In the genomic region with DNA sequence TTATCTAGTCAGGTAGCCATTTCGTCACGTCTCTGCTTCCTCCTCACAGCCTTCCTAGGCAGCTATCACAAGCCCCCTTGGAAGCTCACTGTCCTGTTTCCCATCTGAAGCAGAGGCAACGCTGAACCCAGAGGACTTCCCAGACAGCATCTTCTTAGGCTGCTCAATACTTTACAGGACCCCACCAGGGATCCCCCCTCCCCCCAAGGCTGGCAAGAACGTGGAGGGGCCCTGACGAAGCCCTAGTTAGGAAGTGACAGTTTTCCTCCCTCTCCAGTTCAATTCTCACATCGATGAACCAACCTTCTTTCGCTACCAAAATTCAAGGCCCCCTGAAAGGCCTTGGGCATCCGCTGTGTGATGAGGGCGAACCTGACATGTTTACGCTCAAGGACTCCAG, we compare ENCODE assay signal across 7 mouse cellular contexts. TPM values are rescaled to one million over a fixed set of nuclear protein-coding genes. Genes with fewer than 3 reads are reported as not detected.
A peak's percentile ranks its signal among the peaks of the same experiment; 100 is the strongest.
DNase-seq lines count a peak whose midpoint lies in the region; ATAC-seq and TF ChIP-seq lines count a peak whose summit lies in the region.

No protein-coding gene starts in this region.

- TF ChIP-seq POLR2A in testis, adult 2 months (IDR thresholded peaks at IDR 0.05; ENCODE audit: control insufficient read depth, low read depth, low read length): no peak

- peaks cover 21% of the 10 kb centered on the region for H3K4me1 ChIP-seq in forebrain, embryonic 10.5 days
- no peaks in the 10 kb centered on the region for H3K4me1 ChIP-seq in intestine, postnatal 0 days (replicated peaks; ENCODE audit: control insufficient read depth, insufficient read depth, low read length)
- 0 out of 2 replicates have a peak, but pooled peaks cover 3% of the 10 kb centered on the region for H3K4me1 ChIP-seq in lung, postnatal 0 days (ENCODE audit: insufficient read depth, low read depth, low read length)
- peaks cover 4% of the 10 kb centered on the region for H3K4me1 ChIP-seq in testis, adult 2 months (ENCODE audit: control insufficient read depth, insufficient read depth, low read length)

- intact Hi-C loops in left cerebral cortex, postnatal 4 days (cut with DNase I): no loop called here
- intact Hi-C loops in left cerebral cortex, postnatal 36 days (cut with DNase I): loop anchor here (5.0 to 10.0 kb wide), 2 partner anchors 185 to 457 kb away; a partner anchor contains a TSS

- no peaks in the 10 kb centered on the region for H3K9me3 ChIP-seq in forebrain, embryonic 10.5 days
- H3K9me3 ChIP-seq in intestine, postnatal 0 days (ENCODE audit: control insufficient read depth): no peaks in the 10 kb centered on the region
- no peaks in the 10 kb centered on the region for H3K9me3 ChIP-seq in lung, postnatal 0 days (ENCODE audit: low read length)

- peak overlapping the region; percentile 91 for H3K4me2 ChIP-seq in intestine, postnatal 0 days (replicated peaks; ENCODE audit: low read depth)
- H3K4me2 ChIP-seq in lung, postnatal 0 days (replicated peaks; ENCODE audit: low read depth, low read length): peak overlapping the region; percentile 98

- TF ChIP-seq CTCF in intestine, postnatal 0 days (IDR thresholded peaks at IDR 0.05; ENCODE audit: low read depth): no peak
- no peak for TF ChIP-seq CTCF in lung, postnatal 0 days (IDR thresholded peaks at IDR 0.05)
- TF ChIP-seq CTCF in testis, adult 2 months (IDR thresholded peaks at IDR 0.05; ENCODE audit: control insufficient read depth, insufficient read depth, insufficient replicate concordance, low read depth, low read length): no peak

- DNase-seq in left cerebral cortex, postnatal 4 days: peak; percentile 52
- no peak for DNase-seq in left cerebral cortex, postnatal 36 days (ENCODE audit: low spot score in 2 of 2)
- peak; percentile 18 for DNase-seq in brain, adult 2 months (ENCODE audit: low read depth, low spot score)
- no peak for DNase-seq in forebrain, embryonic 10.5 days (ENCODE audit: extremely low spot score, low spot score)
- DNase-seq in lung, postnatal 0 days (ENCODE audit: low spot score): peak; percentile 24

- peak overlapping the region; percentile 81 for H3K4me3 ChIP-seq in forebrain, embryonic 10.5 days
- H3K4me3 ChIP-seq in intestine, postnatal 0 days (ENCODE audit: low read depth, low read length): peak overlapping the region; percentile 95
- H3K4me3 ChIP-seq in lung, postnatal 0 days (ENCODE audit: low read depth, low read length): peak overlapping the region; percentile 97
- H3K4me3 ChIP-seq in testis, adult 2 months (ENCODE audit: control insufficient read depth, low read depth, low read length): peak overlapping the region; percentile 84

- H3K27me3 ChIP-seq in forebrain, embryonic 10.5 days (ENCODE audit: poor library complexity, severe bottlenecking): no peaks in the 10 kb centered on the region
- no peaks in the 10 kb centered on the region for H3K27me3 ChIP-seq in intestine, postnatal 0 days (replicated peaks; ENCODE audit: control insufficient read depth, insufficient read depth, low read length)
- no peaks in the 10 kb centered on the region for H3K27me3 ChIP-seq in lung, postnatal 0 days (replicated peaks; ENCODE audit: insufficient read depth, low read length)
- H3K27me3 ChIP-seq in testis, adult 2 months (ENCODE audit: control insufficient read depth, insufficient read depth, low read length): no peaks in the 10 kb centered on the region

- H3K36me3 ChIP-seq in forebrain, embryonic 10.5 days (replicated peaks): no peaks in the 10 kb centered on the region
- H3K36me3 ChIP-seq in intestine, postnatal 0 days (ENCODE audit: control insufficient read depth, insufficient read depth): no peaks in the 10 kb centered on the region
- H3K36me3 ChIP-seq in lung, postnatal 0 days (ENCODE audit: insufficient read depth, low read length): no peaks in the 10 kb centered on the region
- H3K36me3 ChIP-seq in testis, adult 2 months (ENCODE audit: control insufficient read depth, insufficient read depth, low read length): no peaks in the 10 kb centered on the region

- H3K27ac ChIP-seq in forebrain, embryonic 10.5 days: peak overlapping the region; percentile 97
- H3K27ac ChIP-seq in intestine, postnatal 0 days (ENCODE audit: low read depth, low read length): 0 out of 2 replicates have a peak overlapping the region, but pooled peaks have one; percentile 88
- H3K27ac ChIP-seq in lung, postnatal 0 days (ENCODE audit: low read length): peak overlapping the region; percentile 87
- peak overlapping the region; percentile 99 for H3K27ac ChIP-seq in testis, adult 2 months (ENCODE audit: control insufficient read depth, insufficient read depth, low read depth, low read length)

- no peak for TF ChIP-seq EP300 in lung, postnatal 0 days (IDR thresholded peaks at IDR 0.05)

- H3K9ac ChIP-seq in intestine, postnatal 0 days (ENCODE audit: low read depth, low read length): peak overlapping the region; percentile 88
- H3K9ac ChIP-seq in lung, postnatal 0 days (replicated peaks; ENCODE audit: low read depth): peak overlapping the region; percentile 84

- WGBS in forebrain, embryonic 10.5 days: under 1% methylated on average over 10 of the region's 10 CpGs
- WGBS in intestine, postnatal 0 days: 4% methylated on average over 10 of the region's 10 CpGs
- WGBS in lung, postnatal 0 days: 1% methylated on average over 10 of the region's 10 CpGs

- no peak for ATAC-seq in intestine, postnatal 0 days
- ATAC-seq in lung, postnatal 0 days: no peak

RNA-seq across cellular contexts. Expression of a gene that starts 0.5 kb away (rescaled TPM):
- 1 to 10 TPM; 1.3 TPM for total RNA-seq in left cerebral cortex, postnatal 4 days (2021)
- under 1 TPM; 0.63 to 0.69 TPM for total RNA-seq in left cerebral cortex, postnatal 36 days (2021)
- 0.95 and 1.4 TPM in 2 replicates for polyA plus RNA-seq in forebrain, embryonic 10.5 days (2016; fragmentation: Nextera tagmentation; extraction: Ambion mirVana)
- 0.37 and 0.38 TPM in 2 replicates for polyA plus RNA-seq in intestine, postnatal 0 days (2015; fragmentation: Nextera tagmentation; extraction: Ambion mirVana)
- polyA plus RNA-seq in lung, postnatal 0 days (2015; fragmentation: Nextera tagmentation; extraction: Ambion mirVana): 0.42 and 0.57 TPM in 2 replicates
- polyA plus RNA-seq in testis, adult 2 months (2012; rRNA removed): 1,614 and 2,043 TPM in 2 replicates

RNA-seq across cellular contexts. Expression of a gene that starts 0.6 kb away (rescaled TPM):
- total RNA-seq in left cerebral cortex, postnatal 4 days (2021): 10 to 100 TPM; 31.9 to 32.7 TPM
- total RNA-seq in left cerebral cortex, postnatal 36 days (2021): 10 to 100 TPM; 34.5 to 39.8 TPM
- 49.8 and 51.3 TPM in 2 replicates for polyA plus RNA-seq in forebrain, embryonic 10.5 days (2016; fragmentation: Nextera tagmentation; extraction: Ambion mirVana)
- polyA plus RNA-seq in intestine, postnatal 0 days (2015; fragmentation: Nextera tagmentation; extraction: Ambion mirVana): 42.3 and 43.2 TPM in 2 replicates
- 30.3 and 33.4 TPM in 2 replicates for polyA plus RNA-seq in lung, postnatal 0 days (2015; fragmentation: Nextera tagmentation; extraction: Ambion mirVana)
- 5.7 and 6.4 TPM in 2 replicates for polyA plus RNA-seq in testis, adult 2 months (2012; rRNA removed)

RNA-seq across cellular contexts. Expression of a gene that starts 26.0 kb away (rescaled TPM):
- 10 to 100 TPM; 12.6 to 12.8 TPM for total RNA-seq in left cerebral cortex, postnatal 4 days (2021)
- 10 to 100 TPM; 14.0 to 14.8 TPM for total RNA-seq in left cerebral cortex, postnatal 36 days (2021)
- polyA plus RNA-seq in forebrain, embryonic 10.5 days (2016; fragmentation: Nextera tagmentation; extraction: Ambion mirVana): 24.1 and 24.2 TPM in 2 replicates
- polyA plus RNA-seq in intestine, postnatal 0 days (2015; fragmentation: Nextera tagmentation; extraction: Ambion mirVana): 11.7 and 12.6 TPM in 2 replicates
- 7.2 and 7.3 TPM in 2 replicates for polyA plus RNA-seq in lung, postnatal 0 days (2015; fragmentation: Nextera tagmentation; extraction: Ambion mirVana)
- 3.4 and 4.2 TPM in 2 replicates for polyA plus RNA-seq in testis, adult 2 months (2012; rRNA removed)

Comparison
In these comparisons a context has a peak if more than half of its experiments do, and no peak if none do; other contexts are left out.
1. DNase-seq: peak in left cerebral cortex, postnatal 4 days (single experiment), brain, adult 2 months (single experiment) and lung, postnatal 0 days (single experiment); none in left cerebral cortex, postnatal 36 days (0 of 2) and forebrain, embryonic 10.5 days (single experiment).
2. RNA of a gene that starts 0.5 kb away (polyA plus RNA-seq): 1,614 to 2,043 TPM in testis, adult 2 months; 0.95 to 1.4 TPM in forebrain, embryonic 10.5 days, 0.42 to 0.57 TPM in lung, postnatal 0 days and 0.37 to 0.38 TPM in intestine, postnatal 0 days; every median in the first group is over 100 times any median in the second.
3. Peak in every context shown above with its lines, with median percentiles within 50 percentile points of each other: H3K27ac ChIP-seq and H3K4me3 ChIP-seq.